Mouse (Mus musculus): Measurements from ENCODE around the gene Matk. TPM values are rescaled to one million over a fixed set of nuclear protein-coding genes. Genes with fewer than 3 reads are reported as not detected.

The Matk gene
- polyA plus RNA-seq, 1 experiment, result 0.98 TPM

DNA sequence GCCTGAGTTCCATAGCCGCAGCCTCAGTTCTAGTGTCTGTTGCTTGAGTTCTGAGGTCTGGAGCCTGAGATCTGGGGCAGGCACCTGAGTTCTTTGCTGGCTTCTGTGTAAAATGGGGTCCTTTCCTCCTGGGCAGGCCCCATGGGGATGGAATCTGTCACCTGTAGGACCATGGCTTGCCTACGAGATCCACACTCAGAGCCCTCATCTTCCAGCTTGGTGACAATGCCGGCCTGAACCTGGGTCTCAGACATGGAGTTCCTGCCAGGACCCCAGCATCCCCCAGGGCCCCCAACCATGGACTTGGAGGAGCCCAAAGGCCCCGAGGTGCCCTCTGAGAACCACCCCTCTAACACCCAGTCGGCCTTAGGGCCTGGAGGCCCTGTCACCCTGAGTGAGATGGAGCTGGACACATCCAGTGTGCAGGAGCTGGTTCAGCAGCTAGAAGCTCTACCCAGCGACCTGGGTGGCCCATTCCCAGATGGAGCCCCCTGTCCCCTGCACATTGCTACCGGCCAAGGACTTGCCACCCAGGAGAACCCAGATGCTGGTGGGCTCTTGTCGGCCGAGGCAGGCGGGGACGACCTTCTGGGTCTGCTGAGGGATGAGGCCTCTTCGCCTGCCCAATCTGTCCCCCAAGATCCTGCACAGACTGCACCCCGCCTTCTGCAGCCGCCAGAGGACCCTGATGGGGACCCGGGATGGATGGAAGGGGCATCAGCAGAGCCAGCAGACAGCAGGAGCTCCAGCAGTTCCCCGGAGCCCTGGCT, 16.1 kb downstream of the Matk start:
- Histone ChIP-seq H3K27me3 (ENCODE audit: control insufficient read depth, insufficient read depth, insufficient read length) (no peaks in the 10 kb centered on the region), H3ac (ENCODE audit: control insufficient read depth, insufficient read length, low read depth) (peak overlapping the region; percentile 99), H3K79me2 (ENCODE audit: control insufficient read depth, insufficient read depth) (peaks cover 41% of the 10 kb centered on the region), H3K4me3 (ENCODE audit: insufficient read depth, poor library complexity, severe bottlenecking) (peak overlapping the region; percentile 75), H3K79me3 (ENCODE audit: low read depth) (peaks cover 13% of the 10 kb centered on the region), H3K36me3 (ENCODE audit: control insufficient read depth, insufficient read depth) (peaks cover 24% of the 10 kb centered on the region)
- TF ChIP-seq CEBPB (IDR thresholded peaks at IDR 0.05; ENCODE audit: low read depth) (no peak), USF1 (IDR thresholded peaks at IDR 0.05; ENCODE audit: low read depth) (no peak), MYOG (IDR thresholded peaks at IDR 0.05; ENCODE audit: control insufficient read depth, extremely low read depth, insufficient read length) (no peak)

GRCm38 (mm10) chr10:81272356-81272755, 19.6 kb downstream of the Matk start:
- Histone ChIP-seq H3K27me3 (ENCODE audit: control insufficient read depth, insufficient read depth, insufficient read length) (no peaks in the 10 kb centered on the region), H3K79me2 (ENCODE audit: control insufficient read depth, insufficient read depth) (peaks cover 19% of the 10 kb centered on the region), H3K4me3 (ENCODE audit: insufficient read depth, poor library complexity, severe bottlenecking) (no peak overlapping the region), H3K79me3 (ENCODE audit: low read depth) (peaks cover 4% of the 10 kb centered on the region), H3K36me3 (ENCODE audit: control insufficient read depth, insufficient read depth) (peaks cover 11% of the 10 kb centered on the region), H3ac (ENCODE audit: control insufficient read depth, insufficient read length, low read depth) (no peak overlapping the region)
- no peak for TF ChIP-seq CTCF (IDR thresholded peaks at IDR 0.05; ENCODE audit: control insufficient read depth, insufficient read depth, insufficient read length)
- no peak for TF ChIP-seq USF1 (IDR thresholded peaks at IDR 0.05; ENCODE audit: low read depth)

GRCm38 (mm10) chr10:81273842-81274241, 21.1 kb downstream of the Matk start:
- Histone ChIP-seq H3ac (ENCODE audit: control insufficient read depth, insufficient read length, low read depth) (no peak overlapping the region), H3K36me3 (ENCODE audit: control insufficient read depth, insufficient read depth) (peaks cover 11% of the 10 kb centered on the region), H3K79me3 (ENCODE audit: low read depth) (peaks cover 4% of the 10 kb centered on the region), H3K79me2 (ENCODE audit: control insufficient read depth, insufficient read depth) (peaks cover 9% of the 10 kb centered on the region), H3K27me3 (ENCODE audit: control insufficient read depth, insufficient read depth, insufficient read length) (no peaks in the 10 kb centered on the region), H3K4me3 (ENCODE audit: insufficient read depth, poor library complexity, severe bottlenecking) (no peak overlapping the region)
- TF ChIP-seq CTCF (IDR thresholded peaks at IDR 0.05; ENCODE audit: control insufficient read depth, insufficient read depth, insufficient read length), result no peak
- no peak for TF ChIP-seq MYOG (IDR thresholded peaks at IDR 0.05; ENCODE audit: control insufficient read depth, extremely low read depth, insufficient read length)
- TF ChIP-seq FOSL1 (IDR thresholded peaks at IDR 0.05; ENCODE audit: insufficient read depth, low read length, poor library complexity, severe bottlenecking), result no peak
- TF ChIP-seq USF1 (IDR thresholded peaks at IDR 0.05; ENCODE audit: low read depth), result no peak
- no peak for TF ChIP-seq MAX (IDR thresholded peaks at IDR 0.05)
- TF ChIP-seq MYOD1 (IDR thresholded peaks at IDR 0.05; ENCODE audit: control insufficient read depth, insufficient read length, low read depth), result no peak
- TF ChIP-seq CEBPB (IDR thresholded peaks at IDR 0.05; ENCODE audit: low read depth), result no peak

DNA sequence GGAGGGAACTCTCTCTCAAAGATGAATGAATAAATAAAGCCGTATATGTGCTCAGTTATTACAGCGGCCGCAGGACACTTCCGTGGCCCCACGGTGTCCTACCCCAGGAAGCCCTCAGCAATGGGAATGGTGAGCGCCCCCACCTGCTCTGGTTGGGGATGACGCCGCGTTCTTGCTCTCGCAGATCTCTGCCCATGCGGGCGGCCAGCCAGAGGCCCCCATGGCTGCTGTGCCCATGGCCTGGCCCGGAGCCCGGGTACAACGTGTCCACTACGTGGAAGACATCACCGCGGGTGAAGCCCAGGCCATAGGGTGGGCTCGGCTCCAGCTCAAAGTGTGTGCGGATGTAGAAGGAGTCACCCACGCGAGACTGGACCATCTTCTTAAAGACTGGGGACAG, 24.9 kb downstream of the Matk start:
- TF ChIP-seq FOSL1 (IDR thresholded peaks at IDR 0.05; ENCODE audit: insufficient read depth, low read length, poor library complexity, severe bottlenecking) (no peak), MAX (IDR thresholded peaks at IDR 0.05) (no peak), CEBPB (IDR thresholded peaks at IDR 0.05; ENCODE audit: low read depth) (no peak), CTCF (IDR thresholded peaks at IDR 0.05; ENCODE audit: control insufficient read depth, insufficient read depth, insufficient read length) (no peak), USF1 (IDR thresholded peaks at IDR 0.05; ENCODE audit: low read depth) (no peak), MYOD1 (IDR thresholded peaks at IDR 0.05; ENCODE audit: control insufficient read depth, insufficient read length, low read depth) (no peak), MYOG (IDR thresholded peaks at IDR 0.05; ENCODE audit: control insufficient read depth, extremely low read depth, insufficient read length) (no peak)
- Histone ChIP-seq H3K27me3 (ENCODE audit: control insufficient read depth, insufficient read depth, insufficient read length) (no peaks in the 10 kb centered on the region), H3K79me2 (ENCODE audit: control insufficient read depth, insufficient read depth) (no peaks in the 10 kb centered on the region), H3K79me3 (ENCODE audit: low read depth) (no peaks in the 10 kb centered on the region), H3ac (ENCODE audit: control insufficient read depth, insufficient read length, low read depth) (no peak overlapping the region), H3K36me3 (ENCODE audit: control insufficient read depth, insufficient read depth) (no peaks in the 10 kb centered on the region), H3K4me3 (ENCODE audit: insufficient read depth, poor library complexity, severe bottlenecking) (no peak overlapping the region)

- no peak overlapping the region for H3K4me3 ChIP-seq (ENCODE audit: insufficient read depth, poor library complexity, severe bottlenecking)
- H3K27me3 ChIP-seq (ENCODE audit: control insufficient read depth, insufficient read depth, insufficient read length), result peaks cover 18% of the 10 kb centered on the region
- no peaks in the 10 kb centered on the region for H3K79me3 ChIP-seq (ENCODE audit: low read depth)
- H3ac ChIP-seq (ENCODE audit: control insufficient read depth, insufficient read length, low read depth), result no peak overlapping the region
- H3K79me2 ChIP-seq (ENCODE audit: control insufficient read depth, insufficient read depth), result no peaks in the 10 kb centered on the region
- no peaks in the 10 kb centered on the region for H3K36me3 ChIP-seq (ENCODE audit: control insufficient read depth, insufficient read depth)
- TF ChIP-seq FOSL1 (IDR thresholded peaks at IDR 0.05; ENCODE audit: insufficient read depth, low read length, poor library complexity, severe bottlenecking) (no peak), USF1 (IDR thresholded peaks at IDR 0.05; ENCODE audit: low read depth) (no peak), CEBPB (IDR thresholded peaks at IDR 0.05; ENCODE audit: low read depth) (no peak), MAX (IDR thresholded peaks at IDR 0.05) (no peak), MYOG (IDR thresholded peaks at IDR 0.05; ENCODE audit: control insufficient read depth, extremely low read depth, insufficient read length) (no peak), MYOD1 (IDR thresholded peaks at IDR 0.05; ENCODE audit: control insufficient read depth, insufficient read length, low read depth) (no peak), CTCF (IDR thresholded peaks at IDR 0.05; ENCODE audit: control insufficient read depth, insufficient read depth, insufficient read length) (no peak)
Observed at GRCm38 (mm10) chr10:81279496-81279895, 26.8 kb downstream of the Matk start.

- H3K4me3 ChIP-seq (ENCODE audit: insufficient read depth, poor library complexity, severe bottlenecking), result no peak overlapping the region
- H3ac ChIP-seq (ENCODE audit: control insufficient read depth, insufficient read length, low read depth), result no peak overlapping the region
- H3K27me3 ChIP-seq (ENCODE audit: control insufficient read depth, insufficient read depth, insufficient read length), result peaks cover 29% of the 10 kb centered on the region
- H3K79me3 ChIP-seq (ENCODE audit: low read depth), result no peaks in the 10 kb centered on the region
- H3K79me2 ChIP-seq (ENCODE audit: control insufficient read depth, insufficient read depth), result no peaks in the 10 kb centered on the region
- no peaks in the 10 kb centered on the region for H3K36me3 ChIP-seq (ENCODE audit: control insufficient read depth, insufficient read depth)
- TF ChIP-seq MYOD1 (IDR thresholded peaks at IDR 0.05; ENCODE audit: control insufficient read depth, insufficient read length, low read depth), result no peak
- TF ChIP-seq CTCF (IDR thresholded peaks at IDR 0.05; ENCODE audit: control insufficient read depth, insufficient read depth, insufficient read length), result no peak
- TF ChIP-seq MYOG (IDR thresholded peaks at IDR 0.05; ENCODE audit: control insufficient read depth, extremely low read depth, insufficient read length), result no peak
- TF ChIP-seq FOSL1 (IDR thresholded peaks at IDR 0.05; ENCODE audit: insufficient read depth, low read length, poor library complexity, severe bottlenecking), result no peak
- TF ChIP-seq CEBPB (IDR thresholded peaks at IDR 0.05; ENCODE audit: low read depth), result no peak
- no peak for TF ChIP-seq USF1 (IDR thresholded peaks at IDR 0.05; ENCODE audit: low read depth)
- TF ChIP-seq MAX (IDR thresholded peaks at IDR 0.05), result no peak
Observed at GRCm38 (mm10) chr10:81284189-81284588, 31.5 kb downstream of the Matk start.

Measured in C2C12 (cell line).